Mouse (Mus musculus): ENCODE data around the gene Tmem132d. TPM values are rescaled to one million over a fixed set of nuclear protein-coding genes. Genes with fewer than 3 reads are reported as not detected.

The Tmem132d gene
- polyA plus RNA-seq, 1 experiment, result not detected

DNA sequence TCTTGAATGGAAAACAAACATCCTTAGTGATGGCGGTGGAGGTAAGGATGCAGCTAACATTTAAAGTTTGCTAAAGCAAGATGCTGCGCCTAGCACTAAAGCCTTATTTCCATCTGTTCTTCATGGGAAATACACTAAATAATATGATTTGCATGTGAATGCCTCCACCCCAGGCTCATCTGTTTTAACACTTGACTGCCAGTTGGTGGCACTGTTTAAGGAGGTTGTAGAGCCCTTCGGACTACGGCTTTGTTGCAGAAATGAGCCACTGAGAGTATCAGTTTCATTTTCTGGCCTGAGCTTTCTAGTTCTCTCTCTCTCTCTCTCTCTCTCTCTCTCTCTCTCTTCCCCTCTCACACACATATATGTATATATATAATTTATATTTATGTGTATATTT lies 632.0 kb downstream of the Tmem132d start:
- Histone ChIP-seq H3ac (ENCODE audit: control insufficient read depth, insufficient read length, low read depth) (no peak overlapping the region), H3K79me2 (ENCODE audit: control insufficient read depth, insufficient read depth) (no peaks in the 10 kb centered on the region), H3K36me3 (ENCODE audit: control insufficient read depth, insufficient read depth) (no peaks in the 10 kb centered on the region), H3K27me3 (ENCODE audit: control insufficient read depth, insufficient read depth, insufficient read length) (no peaks in the 10 kb centered on the region), H3K4me3 (ENCODE audit: insufficient read depth, poor library complexity, severe bottlenecking) (no peak overlapping the region), H3K79me3 (ENCODE audit: low read depth) (no peaks in the 10 kb centered on the region)
- no peak for TF ChIP-seq CEBPB (IDR thresholded peaks at IDR 0.05; ENCODE audit: low read depth)
- TF ChIP-seq USF1 (IDR thresholded peaks at IDR 0.05; ENCODE audit: low read depth), result no peak
- TF ChIP-seq FOSL1 (IDR thresholded peaks at IDR 0.05; ENCODE audit: insufficient read depth, low read length, poor library complexity, severe bottlenecking), result no peak
- TF ChIP-seq MYOG (IDR thresholded peaks at IDR 0.05; ENCODE audit: control insufficient read depth, extremely low read depth, insufficient read length), result no peak
- no peak for TF ChIP-seq MYOD1 (IDR thresholded peaks at IDR 0.05; ENCODE audit: control insufficient read depth, insufficient read length, low read depth)
- no peak for TF ChIP-seq MAX (IDR thresholded peaks at IDR 0.05)
- TF ChIP-seq CTCF (IDR thresholded peaks at IDR 0.05; ENCODE audit: control insufficient read depth, insufficient read depth, insufficient read length), result no peak

DNA sequence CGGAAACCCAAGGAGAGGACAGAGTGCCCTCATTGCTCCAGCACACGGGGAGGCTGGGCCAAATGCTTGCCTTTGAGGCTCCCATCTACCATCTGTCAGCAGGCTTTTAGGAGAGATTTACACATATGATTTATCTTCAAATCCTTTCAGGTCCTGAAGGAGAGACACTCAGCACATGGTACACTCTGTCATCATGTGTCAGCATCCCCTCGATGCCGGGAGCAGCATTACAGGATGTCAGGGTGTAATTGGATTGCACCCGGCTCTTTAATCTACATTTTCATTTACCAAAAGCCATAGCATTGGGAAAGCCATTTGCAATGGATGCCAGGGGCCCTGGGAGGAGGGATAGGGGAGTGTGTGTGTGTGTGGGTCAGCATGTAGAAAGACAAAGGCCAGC lies 651.7 kb downstream of the Tmem132d start:
- no peaks in the 10 kb centered on the region for H3K79me3 ChIP-seq (ENCODE audit: low read depth)
- TF ChIP-seq CEBPB (IDR thresholded peaks at IDR 0.05; ENCODE audit: low read depth) (no peak), USF1 (IDR thresholded peaks at IDR 0.05; ENCODE audit: low read depth) (no peak), CTCF (IDR thresholded peaks at IDR 0.05; ENCODE audit: control insufficient read depth, insufficient read depth, insufficient read length) (no peak), FOSL1 (IDR thresholded peaks at IDR 0.05; ENCODE audit: insufficient read depth, low read length, poor library complexity, severe bottlenecking) (no peak)
- no peaks in the 10 kb centered on the region for H3K27me3 ChIP-seq (ENCODE audit: control insufficient read depth, insufficient read depth, insufficient read length)
- H3K4me3 ChIP-seq (ENCODE audit: insufficient read depth, poor library complexity, severe bottlenecking), result no peak overlapping the region
- H3K79me2 ChIP-seq (ENCODE audit: control insufficient read depth, insufficient read depth), result no peaks in the 10 kb centered on the region
- H3ac ChIP-seq (ENCODE audit: control insufficient read depth, insufficient read length, low read depth), result no peak overlapping the region
- no peaks in the 10 kb centered on the region for H3K36me3 ChIP-seq (ENCODE audit: control insufficient read depth, insufficient read depth)

DNA sequence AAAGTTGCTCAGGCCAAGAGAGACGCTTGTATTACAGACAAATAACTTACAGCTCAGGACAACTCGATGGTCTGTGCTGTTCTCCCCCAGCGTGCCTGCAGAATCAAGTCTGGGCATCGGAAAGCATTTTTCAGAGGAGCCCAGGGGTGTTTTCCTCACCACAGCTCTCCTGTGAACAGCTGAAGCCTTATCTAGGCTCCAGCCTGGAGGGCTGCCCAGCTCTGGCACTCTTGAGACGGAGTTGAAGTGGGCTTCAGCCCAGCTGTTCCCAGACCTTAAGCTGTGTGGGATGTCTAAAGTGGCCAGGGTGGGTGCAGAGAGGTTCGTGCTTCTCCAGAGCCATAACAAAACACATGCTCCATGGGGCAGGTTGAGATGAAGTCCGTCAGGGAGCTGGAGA lies 657.1 kb downstream of the Tmem132d start:
- H3K27me3 ChIP-seq (ENCODE audit: control insufficient read depth, insufficient read depth, insufficient read length), result no peaks in the 10 kb centered on the region
- H3K79me3 ChIP-seq (ENCODE audit: low read depth), result no peaks in the 10 kb centered on the region
- no peaks in the 10 kb centered on the region for H3K36me3 ChIP-seq (ENCODE audit: control insufficient read depth, insufficient read depth)
- TF ChIP-seq FOSL1 (IDR thresholded peaks at IDR 0.05; ENCODE audit: insufficient read depth, low read length, poor library complexity, severe bottlenecking), result no peak
- TF ChIP-seq USF1 (IDR thresholded peaks at IDR 0.05; ENCODE audit: low read depth), result no peak
- TF ChIP-seq CTCF (IDR thresholded peaks at IDR 0.05; ENCODE audit: control insufficient read depth, insufficient read depth, insufficient read length), result no peak
- no peak for TF ChIP-seq MAX (IDR thresholded peaks at IDR 0.05)
- TF ChIP-seq MYOD1 (IDR thresholded peaks at IDR 0.05; ENCODE audit: control insufficient read depth, insufficient read length, low read depth), result no peak
- no peak for TF ChIP-seq MYOG (IDR thresholded peaks at IDR 0.05; ENCODE audit: control insufficient read depth, extremely low read depth, insufficient read length)
- no peak for TF ChIP-seq CEBPB (IDR thresholded peaks at IDR 0.05; ENCODE audit: low read depth)
- H3ac ChIP-seq (ENCODE audit: control insufficient read depth, insufficient read length, low read depth), result no peak overlapping the region
- no peaks in the 10 kb centered on the region for H3K79me2 ChIP-seq (ENCODE audit: control insufficient read depth, insufficient read depth)
- no peak overlapping the region for H3K4me3 ChIP-seq (ENCODE audit: insufficient read depth, poor library complexity, severe bottlenecking)

DNA sequence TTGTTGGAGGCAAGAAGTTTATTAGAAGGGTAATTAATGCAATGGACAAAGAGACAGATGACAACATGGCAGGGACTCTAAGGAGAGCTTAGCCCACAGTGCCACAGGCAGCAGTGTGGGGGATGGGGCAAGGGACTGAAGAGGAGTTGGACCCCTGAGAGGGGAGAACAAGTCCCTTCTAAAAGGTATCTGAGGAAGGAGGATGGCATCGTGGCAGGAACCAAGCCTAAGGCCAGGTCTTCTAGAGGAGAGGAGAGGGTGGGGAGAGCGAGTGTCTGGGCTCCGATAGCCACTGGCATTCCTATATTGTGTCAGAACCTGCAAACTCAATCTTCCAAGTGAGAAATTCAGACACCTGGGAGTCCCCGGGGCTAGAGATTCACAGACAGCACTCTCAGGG lies 674.3 kb downstream of the Tmem132d start:
- H3K4me3 ChIP-seq (ENCODE audit: insufficient read depth, poor library complexity, severe bottlenecking), result no peak overlapping the region
- no peaks in the 10 kb centered on the region for H3K27me3 ChIP-seq (ENCODE audit: control insufficient read depth, insufficient read depth, insufficient read length)
- H3ac ChIP-seq (ENCODE audit: control insufficient read depth, insufficient read length, low read depth), result no peak overlapping the region
- H3K79me2 ChIP-seq (ENCODE audit: control insufficient read depth, insufficient read depth), result no peaks in the 10 kb centered on the region
- no peaks in the 10 kb centered on the region for H3K36me3 ChIP-seq (ENCODE audit: control insufficient read depth, insufficient read depth)
- no peaks in the 10 kb centered on the region for H3K79me3 ChIP-seq (ENCODE audit: low read depth)
- no peak for TF ChIP-seq MYOD1 (IDR thresholded peaks at IDR 0.05; ENCODE audit: control insufficient read depth, insufficient read length, low read depth)
- no peak for TF ChIP-seq FOSL1 (IDR thresholded peaks at IDR 0.05; ENCODE audit: insufficient read depth, low read length, poor library complexity, severe bottlenecking)
- TF ChIP-seq CTCF (IDR thresholded peaks at IDR 0.05; ENCODE audit: control insufficient read depth, insufficient read depth, insufficient read length), result no peak
- TF ChIP-seq USF1 (IDR thresholded peaks at IDR 0.05; ENCODE audit: low read depth), result no peak
- TF ChIP-seq MAX (IDR thresholded peaks at IDR 0.05), result no peak

DNA sequence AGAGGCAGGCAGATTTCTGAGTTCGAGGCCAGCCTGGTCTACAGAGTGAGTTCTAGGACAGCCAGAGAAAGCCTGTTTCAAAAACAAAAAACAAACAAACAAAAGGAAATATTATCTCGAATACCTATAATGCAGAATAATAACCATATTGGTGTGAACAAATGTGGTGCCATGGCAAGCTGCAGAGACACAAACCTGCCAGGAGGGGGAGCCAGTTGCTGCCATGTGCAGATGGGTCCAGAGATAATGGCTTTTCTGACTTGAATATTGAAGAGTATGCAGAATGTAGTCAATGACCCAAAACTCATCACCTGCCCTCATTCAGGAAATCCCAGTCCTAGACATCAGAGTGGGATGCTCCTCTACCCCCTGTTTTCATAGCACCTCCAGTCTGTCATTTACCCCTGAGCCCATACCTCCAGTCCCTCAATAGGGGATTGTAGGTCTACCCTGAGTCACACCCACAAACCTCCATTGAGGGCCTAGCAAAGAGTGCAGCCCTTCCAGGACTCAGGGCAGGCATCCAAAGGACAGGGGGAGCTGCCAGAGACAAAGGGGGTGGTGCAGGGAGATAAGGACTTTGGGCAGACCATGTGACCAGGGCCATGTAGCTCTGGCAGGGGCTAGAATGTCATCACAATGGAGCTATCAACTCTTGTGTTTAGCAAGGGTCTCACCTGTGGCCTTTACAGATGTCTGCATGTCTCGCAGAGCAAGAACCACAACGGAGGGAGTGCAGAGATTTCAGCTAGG lies 676.0 kb downstream of the Tmem132d start:
- Histone ChIP-seq H3K27me3 (ENCODE audit: control insufficient read depth, insufficient read depth, insufficient read length) (no peaks in the 10 kb centered on the region), H3K36me3 (ENCODE audit: control insufficient read depth, insufficient read depth) (no peaks in the 10 kb centered on the region), H3ac (ENCODE audit: control insufficient read depth, insufficient read length, low read depth) (no peak overlapping the region), H3K79me2 (ENCODE audit: control insufficient read depth, insufficient read depth) (no peaks in the 10 kb centered on the region), H3K4me3 (ENCODE audit: insufficient read depth, poor library complexity, severe bottlenecking) (no peak overlapping the region), H3K79me3 (ENCODE audit: low read depth) (no peaks in the 10 kb centered on the region)
- TF ChIP-seq CTCF (IDR thresholded peaks at IDR 0.05; ENCODE audit: control insufficient read depth, insufficient read depth, insufficient read length), result no peak
- TF ChIP-seq CEBPB (IDR thresholded peaks at IDR 0.05; ENCODE audit: low read depth), result no peak
- TF ChIP-seq FOSL1 (IDR thresholded peaks at IDR 0.05; ENCODE audit: insufficient read depth, low read length, poor library complexity, severe bottlenecking), result no peak
- no peak for TF ChIP-seq MYOG (IDR thresholded peaks at IDR 0.05; ENCODE audit: control insufficient read depth, extremely low read depth, insufficient read length)
- no peak for TF ChIP-seq USF1 (IDR thresholded peaks at IDR 0.05; ENCODE audit: low read depth)
- TF ChIP-seq MAX (IDR thresholded peaks at IDR 0.05), result no peak
- TF ChIP-seq MYOD1 (IDR thresholded peaks at IDR 0.05; ENCODE audit: control insufficient read depth, insufficient read length, low read depth), result no peak

DNA sequence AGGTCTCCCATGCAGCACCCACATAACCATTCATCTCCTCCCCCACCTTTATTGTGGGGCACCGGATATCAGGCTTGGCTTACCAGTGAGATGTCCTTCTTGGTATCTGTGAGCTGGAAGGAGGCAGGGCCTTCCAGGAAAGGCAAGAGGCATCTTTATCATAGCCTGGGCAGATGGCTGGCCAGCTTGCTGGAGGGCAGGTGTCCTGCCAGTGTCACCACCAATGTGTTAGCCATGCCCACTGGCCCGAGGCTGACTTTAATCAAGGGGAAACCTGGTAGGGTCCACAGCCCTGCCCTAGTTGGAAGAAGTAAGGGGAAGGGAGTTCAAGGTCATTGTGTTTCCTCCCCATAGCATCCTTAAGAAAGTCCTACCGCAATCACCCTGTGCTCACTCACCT lies 676.9 kb downstream of the Tmem132d start:
- Histone ChIP-seq H3ac (ENCODE audit: control insufficient read depth, insufficient read length, low read depth) (no peak overlapping the region), H3K27me3 (ENCODE audit: control insufficient read depth, insufficient read depth, insufficient read length) (no peaks in the 10 kb centered on the region), H3K36me3 (ENCODE audit: control insufficient read depth, insufficient read depth) (no peaks in the 10 kb centered on the region), H3K79me2 (ENCODE audit: control insufficient read depth, insufficient read depth) (no peaks in the 10 kb centered on the region), H3K79me3 (ENCODE audit: low read depth) (no peaks in the 10 kb centered on the region), H3K4me3 (ENCODE audit: insufficient read depth, poor library complexity, severe bottlenecking) (no peak overlapping the region)
- TF ChIP-seq CEBPB (IDR thresholded peaks at IDR 0.05; ENCODE audit: low read depth) (no peak), MYOD1 (IDR thresholded peaks at IDR 0.05; ENCODE audit: control insufficient read depth, insufficient read length, low read depth) (no peak), CTCF (IDR thresholded peaks at IDR 0.05; ENCODE audit: control insufficient read depth, insufficient read depth, insufficient read length) (no peak), MYOG (IDR thresholded peaks at IDR 0.05; ENCODE audit: control insufficient read depth, extremely low read depth, insufficient read length) (no peak)
